Mouse (Mus musculus): ENCODE measurements around the gene Arhgef12.

DNA sequence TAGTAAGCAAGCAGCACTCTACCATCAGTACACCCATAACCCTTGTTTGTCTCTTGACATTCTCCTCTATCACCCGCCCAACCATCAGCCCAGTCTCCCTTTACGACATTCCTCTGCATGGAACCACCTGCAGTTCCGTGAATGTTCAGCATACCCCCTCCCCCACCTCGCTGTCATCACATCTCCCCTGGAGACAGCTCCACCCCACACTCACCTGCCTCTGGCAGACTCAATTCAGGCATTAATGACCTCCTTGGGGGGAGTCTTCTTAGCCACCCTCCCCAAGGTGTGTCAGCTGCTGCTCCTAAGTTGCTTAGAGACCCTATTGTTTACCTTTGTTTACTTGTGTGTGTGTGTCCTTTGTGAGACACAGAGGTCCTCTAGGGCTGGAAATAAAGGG, 25.3 kb upstream of the Arhgef12 start:
- TF ChIP-seq CTCF (IDR thresholded peaks at IDR 0.05; ENCODE audit: extremely low read depth, insufficient read depth, low read length) (no peak), POLR2A (IDR thresholded peaks at IDR 0.05; ENCODE audit: extremely low read depth, insufficient read depth, low read length) (no peak)

All from cortical plate, adult 2 months (tissue).